Mouse (Mus musculus): Measurements from ENCODE around the gene Pbld2. TPM values are rescaled to one million over a fixed set of nuclear protein-coding genes. Genes with fewer than 3 reads are reported as not detected.

Pbld2 gene
- polyA plus RNA-seq, 1 experiment from 2014 or later = 15.0 TPM

DNA sequence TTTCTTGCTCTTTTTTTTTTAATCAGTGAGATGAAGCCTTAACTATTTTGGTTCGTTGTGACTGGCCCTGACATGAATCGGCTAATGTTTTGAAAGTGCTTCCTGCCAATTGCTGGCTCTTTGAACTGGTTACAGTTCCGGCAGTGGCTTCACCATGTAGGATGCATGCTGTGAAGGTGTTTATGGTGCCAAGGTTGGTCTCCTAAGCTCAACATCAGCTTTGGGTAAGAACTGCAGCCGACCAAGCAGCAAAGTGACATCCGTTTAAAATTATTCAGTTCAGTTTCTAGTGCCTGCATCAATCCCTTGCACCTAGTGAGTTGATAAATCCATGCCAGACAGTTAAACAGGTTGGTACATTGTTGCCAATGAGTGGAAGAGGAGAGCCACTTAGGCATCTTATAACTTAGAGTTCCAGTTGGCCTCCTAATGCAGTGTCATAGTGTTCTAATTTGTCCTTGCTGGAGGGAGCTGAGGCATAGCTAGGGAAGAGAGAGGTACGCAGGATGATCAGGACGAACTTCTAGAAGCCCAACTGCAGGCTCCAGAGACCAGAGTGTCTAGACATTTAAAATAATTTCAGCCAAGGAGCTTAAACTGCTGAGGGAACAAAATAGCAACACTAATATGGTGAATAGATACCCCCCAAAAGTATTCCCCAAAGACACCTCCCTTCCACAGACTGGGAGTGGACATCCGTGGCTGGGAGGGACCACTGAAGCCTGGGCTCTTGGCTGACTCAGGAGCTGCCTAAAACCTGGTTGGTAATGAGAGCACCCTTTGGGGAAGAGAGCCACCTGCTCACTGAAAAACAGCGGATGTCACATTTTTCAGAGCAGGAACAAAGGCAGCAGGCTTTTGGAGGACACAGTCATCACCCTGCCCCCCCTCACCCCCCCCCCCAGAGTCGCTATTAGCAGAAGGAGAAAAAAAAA lies 68.8 kb downstream of the Pbld2 start:
- no peak for TF ChIP-seq EP300 (optimal IDR thresholded peaks at IDR 0.05)
- no peak for TF ChIP-seq CTCF (IDR thresholded peaks at IDR 0.05; ENCODE audit: low read depth)
- Histone ChIP-seq H3K27ac (replicated peaks) (no peak overlapping the region), H3K4me3 (ENCODE audit: low read depth, low read length) (no peak overlapping the region), H3K4me2 (replicated peaks; ENCODE audit: low read depth) (no peak overlapping the region), H3K4me1 (replicated peaks; ENCODE audit: control insufficient read depth, insufficient read depth) (no peaks in the 10 kb centered on the region), H3K9me3 (ENCODE audit: control insufficient read depth, low read length) (no peaks in the 10 kb centered on the region), H3K9ac (ENCODE audit: low read length) (no peak overlapping the region), H3K36me3 (ENCODE audit: control insufficient read depth, insufficient read depth, low read length) (no peaks in the 10 kb centered on the region), H3K27me3 (ENCODE audit: control insufficient read depth, insufficient read depth, low read length) (no peaks in the 10 kb centered on the region)
- DNase-seq (ENCODE audit: low spot score) = no peak
- WGBS = 68% methylated on average over 10 of the region's 10 CpGs
- ATAC-seq (ENCODE audit: low FRiP score, low TSS enrichment) = no peak

DNA sequence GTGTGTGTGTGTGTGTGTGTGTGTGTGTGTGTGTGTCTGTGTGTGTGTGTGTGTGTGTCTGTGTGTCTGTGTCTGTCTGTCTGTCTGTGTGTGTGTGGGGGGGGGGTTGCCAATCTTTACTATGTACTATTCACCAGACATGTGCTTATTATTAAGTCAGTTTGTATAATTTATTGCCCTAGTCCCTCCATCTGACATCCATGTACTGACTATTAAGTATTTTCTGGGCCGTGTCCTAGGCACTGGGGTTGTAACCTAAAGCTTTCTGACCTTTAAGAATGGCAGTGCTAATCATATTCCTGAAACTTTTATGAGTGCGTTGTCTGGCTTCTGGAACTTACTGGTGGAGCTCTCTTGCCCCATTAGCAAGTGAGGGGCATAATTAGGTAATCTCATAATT lies 72.6 kb downstream of the Pbld2 start:
- WGBS = 48% methylated on average over 2 of the region's 2 CpGs
- H3K9ac ChIP-seq (ENCODE audit: low read length) = no peak overlapping the region
- H3K4me2 ChIP-seq (replicated peaks; ENCODE audit: low read depth) = no peak overlapping the region
- no peak for ATAC-seq (ENCODE audit: low FRiP score, low TSS enrichment)
- TF ChIP-seq CTCF (IDR thresholded peaks at IDR 0.05; ENCODE audit: low read depth) (no peak), EP300 (optimal IDR thresholded peaks at IDR 0.05) (no peak)
- H3K9me3 ChIP-seq (ENCODE audit: control insufficient read depth, low read length) = no peaks in the 10 kb centered on the region
- no peak overlapping the region for H3K27ac ChIP-seq (replicated peaks)
- H3K27me3 ChIP-seq (ENCODE audit: control insufficient read depth, insufficient read depth, low read length) = no peaks in the 10 kb centered on the region
- no peak overlapping the region for H3K4me3 ChIP-seq (ENCODE audit: low read depth, low read length)
- 0 out of 2 replicates have a peak, but pooled peaks cover 2% of the 10 kb centered on the region for H3K4me1 ChIP-seq (replicated peaks; ENCODE audit: control insufficient read depth, insufficient read depth)
- no peaks in the 10 kb centered on the region for H3K36me3 ChIP-seq (ENCODE audit: control insufficient read depth, insufficient read depth, low read length)
- no peak for DNase-seq (ENCODE audit: low spot score)

DNA sequence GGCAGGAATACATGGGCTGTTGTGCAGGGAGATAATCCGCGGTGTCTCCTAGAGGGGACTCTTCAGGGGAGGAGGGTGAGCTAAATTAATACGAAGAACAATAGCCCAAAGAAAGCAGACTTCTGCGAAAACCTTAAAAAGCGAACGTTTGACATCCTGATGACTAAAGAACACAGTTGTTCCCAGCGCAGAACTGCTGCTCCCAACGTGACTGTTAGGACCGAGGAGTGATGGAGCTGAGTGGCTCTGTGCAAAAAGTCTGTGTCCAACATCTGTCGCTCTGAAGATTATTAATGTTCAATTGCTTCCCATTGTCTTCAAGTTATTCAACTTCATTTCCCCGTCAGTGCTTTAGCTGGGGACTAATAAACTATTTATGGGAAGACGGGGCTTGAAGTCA lies 74.1 kb downstream of the Pbld2 start:
- WGBS = 67% methylated on average over 12 of the region's 12 CpGs

DNA sequence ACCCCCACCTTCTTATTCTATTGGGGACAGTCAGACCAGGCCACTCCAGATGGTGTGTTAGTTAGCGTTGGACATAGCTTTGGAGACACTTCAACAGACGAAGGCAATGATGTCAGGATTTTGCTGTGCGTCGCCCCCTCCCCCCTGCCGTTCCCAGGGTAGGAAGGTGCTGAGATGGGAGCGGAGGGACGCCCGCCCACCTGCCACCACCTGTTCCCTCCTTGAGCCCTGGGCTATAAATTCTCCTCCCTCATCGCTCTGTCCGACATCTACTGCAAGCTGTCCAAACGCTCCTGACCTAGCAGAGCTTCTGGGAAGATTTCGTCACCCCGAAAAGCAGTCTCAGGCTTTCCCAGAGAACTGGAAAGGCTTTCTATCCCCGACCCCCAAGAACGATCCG lies 75.4 kb downstream of the Pbld2 start, which contains the start of gene Atoh7:
TSS of gene Atoh7 (plus strand) at position 131 of the 400 bp plus-strand sequence.
- Histone ChIP-seq H3K9ac (ENCODE audit: low read length) (peak within 1 kb of the TSS; percentile 58), H3K27ac (replicated peaks) (no peak within 1 kb of the TSS), H3K4me3 (ENCODE audit: low read depth, low read length) (peak within 1 kb of the TSS; percentile 51), H3K4me1 (replicated peaks; ENCODE audit: control insufficient read depth, insufficient read depth) (0 out of 2 replicates have a peak, but pooled peaks cover 2% of the 10 kb centered on the region), H3K36me3 (ENCODE audit: control insufficient read depth, insufficient read depth, low read length) (no peaks in the 10 kb centered on the region), H3K9me3 (ENCODE audit: control insufficient read depth, low read length) (no peaks in the 10 kb centered on the region), H3K4me2 (replicated peaks; ENCODE audit: low read depth) (peak within 1 kb of the TSS; percentile 90), H3K27me3 (ENCODE audit: control insufficient read depth, insufficient read depth, low read length) (no peaks in the 10 kb centered on the region)
- no peak for DNase-seq (ENCODE audit: low spot score)
- 11% methylated on average over 16 of the region's 16 CpGs for WGBS
- ATAC-seq (ENCODE audit: low FRiP score, low TSS enrichment) = no peak
- no peak for TF ChIP-seq EP300 (optimal IDR thresholded peaks at IDR 0.05)
- TF ChIP-seq CTCF (IDR thresholded peaks at IDR 0.05; ENCODE audit: low read depth) = no peak

More for the DNA sequence above, 74.1 kb downstream of the Pbld2 start:
- no peak for TF ChIP-seq EP300 (optimal IDR thresholded peaks at IDR 0.05)
- no peak for TF ChIP-seq CTCF (IDR thresholded peaks at IDR 0.05; ENCODE audit: low read depth)
- H3K27me3 ChIP-seq (ENCODE audit: control insufficient read depth, insufficient read depth, low read length) = no peaks in the 10 kb centered on the region
- no peak for DNase-seq (ENCODE audit: low spot score)
- no peak overlapping the region for H3K4me3 ChIP-seq (ENCODE audit: low read depth, low read length)
- H3K4me1 ChIP-seq (replicated peaks; ENCODE audit: control insufficient read depth, insufficient read depth) = 0 out of 2 replicates have a peak, but pooled peaks cover 2% of the 10 kb centered on the region
- no peak overlapping the region for H3K27ac ChIP-seq (replicated peaks)
- ATAC-seq (ENCODE audit: low FRiP score, low TSS enrichment) = no peak
- no peak overlapping the region for H3K9ac ChIP-seq (ENCODE audit: low read length)
- H3K36me3 ChIP-seq (ENCODE audit: control insufficient read depth, insufficient read depth, low read length) = no peaks in the 10 kb centered on the region
- H3K9me3 ChIP-seq (ENCODE audit: control insufficient read depth, low read length) = no peaks in the 10 kb centered on the region
- H3K4me2 ChIP-seq (replicated peaks; ENCODE audit: low read depth) = no peak overlapping the region

DNA sequence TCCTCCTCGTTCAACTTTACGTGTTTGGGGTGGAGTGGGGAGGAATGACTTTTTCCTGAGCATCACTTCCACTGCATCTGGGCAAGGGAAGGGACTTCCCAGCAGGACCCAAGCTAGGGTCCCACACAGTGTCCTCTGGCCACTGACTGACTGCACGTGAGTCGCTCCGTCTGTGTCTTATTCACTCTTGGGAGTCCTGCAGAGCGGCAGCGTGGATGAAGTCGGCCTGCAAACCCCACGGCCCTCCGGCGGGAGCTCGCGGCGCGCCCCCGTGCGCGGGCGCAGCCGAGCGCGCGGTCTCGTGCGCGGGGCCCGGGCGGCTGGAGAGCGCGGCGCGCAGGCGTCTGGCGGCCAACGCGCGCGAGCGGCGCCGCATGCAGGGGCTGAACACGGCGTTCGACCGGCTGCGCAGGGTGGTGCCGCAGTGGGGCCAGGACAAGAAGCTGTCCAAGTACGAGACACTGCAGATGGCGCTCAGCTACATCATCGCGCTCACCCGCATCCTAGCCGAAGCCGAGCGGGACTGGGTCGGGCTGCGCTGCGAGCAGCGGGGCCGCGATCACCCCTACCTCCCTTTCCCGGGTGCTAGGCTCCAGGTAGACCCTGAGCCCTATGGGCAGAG lies 75.9 kb downstream of the Pbld2 start:
- H3K27ac ChIP-seq (replicated peaks) = no peak overlapping the region
- peak overlapping the region; percentile 90 for H3K4me2 ChIP-seq (replicated peaks; ENCODE audit: low read depth)
- no peaks in the 10 kb centered on the region for H3K27me3 ChIP-seq (ENCODE audit: control insufficient read depth, insufficient read depth, low read length)
- H3K4me3 ChIP-seq (ENCODE audit: low read depth, low read length) = peak overlapping the region; percentile 51
- TF ChIP-seq CTCF (IDR thresholded peaks at IDR 0.05; ENCODE audit: low read depth) (0 out of 2 replicates have a peak, but pooled peaks have one; percentile 14), EP300 (optimal IDR thresholded peaks at IDR 0.05) (no peak)
- no peaks in the 10 kb centered on the region for H3K9me3 ChIP-seq (ENCODE audit: control insufficient read depth, low read length)
- no peaks in the 10 kb centered on the region for H3K36me3 ChIP-seq (ENCODE audit: control insufficient read depth, insufficient read depth, low read length)
- peak overlapping the region; percentile 58 for H3K9ac ChIP-seq (ENCODE audit: low read length)
- ATAC-seq (ENCODE audit: low FRiP score, low TSS enrichment) (peak; percentile 73), DNase-seq (ENCODE audit: low spot score) (peak; percentile 56)
- H3K4me1 ChIP-seq (replicated peaks; ENCODE audit: control insufficient read depth, insufficient read depth) = 0 out of 2 replicates have a peak, but pooled peaks cover 2% of the 10 kb centered on the region
- WGBS = under 1% methylated on average over 45 of the region's 62 CpGs

Data from stomach, postnatal 0 days (tissue).